Mouse (Mus musculus) liver, embryonic 14.5 days (tissue): ENCODE measurements around the gene Ngfr.

ENCODE experiments used
- CTCF ChIP-seq: IDR thresholded peaks from 2 replicates; pipeline ENCODE4 v1.5.1; 2016; ENCODE audit warnings: antibody characterized with exemption, low read depth, control low read depth
- EP300 ChIP-seq: IDR thresholded peaks from 2 replicates; pipeline ENCODE4 v1.6.1; 2016; ENCODE audit warnings: antibody characterized with exemption, low read depth

DNA sequence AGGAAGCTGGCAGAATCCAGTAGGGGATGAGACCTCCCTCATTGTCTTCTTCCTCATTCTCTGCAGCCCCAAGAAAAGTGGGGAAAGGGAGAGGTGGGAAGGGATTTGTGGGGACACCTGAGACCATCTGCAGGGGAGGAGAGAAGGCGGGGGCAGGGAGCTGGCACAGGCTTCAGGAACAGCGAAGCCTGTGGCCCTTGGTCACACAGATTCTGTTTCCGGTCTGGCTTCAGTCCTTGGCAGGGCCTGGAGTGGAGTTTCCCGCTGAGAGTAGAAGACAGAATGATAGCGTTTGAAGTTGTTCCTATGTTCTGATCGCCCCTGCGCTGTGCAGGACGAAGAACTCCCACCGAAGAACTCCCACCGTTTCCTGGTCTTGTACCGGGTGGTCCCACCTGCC is 9.2 kb upstream of the Ngfr start:
- TF ChIP-seq EP300 (no peak), CTCF (no peak)
